Mouse (Mus musculus) hindbrain, embryonic 10.5 days (tissue): ENCODE data around the gene Efna2. TPM values are rescaled to one million over a fixed set of nuclear protein-coding genes. Genes with fewer than 3 reads are reported as not detected.

ENCODE experiments used
- DNase-seq: peaks from one replicate; pipeline ENCODE4 v3.0.0-alpha.2; 2017; ENCODE audit warnings: low spot score
- H3K27ac ChIP-seq: fragments of 300-500 bp; sonication (generic); 2 replicates; pipeline ENCODE4 v1.5.1; 2016; ENCODE audit warnings: mild to moderate bottlenecking, moderate library complexity
- H3K27me3 ChIP-seq: fragments of 300-500 bp; sonication (generic); 2 replicates; pipeline ENCODE4 v1.6.1; 2016; ENCODE audit warnings: mild to moderate bottlenecking; ENCODE audit not compliant: poor library complexity, insufficient read depth, severe bottlenecking
- H3K36me3 ChIP-seq: fragments of 300-500 bp; sonication (generic); 2 replicates; pipeline ENCODE4 v1.6.1; 2016; ENCODE audit warnings: mild to moderate bottlenecking, moderate library complexity
- H3K4me1 ChIP-seq: fragments of 300-500 bp; sonication (generic); replicated peaks from 2 replicates; pipeline ENCODE4 v1.6.1; 2016; ENCODE audit warnings: mild to moderate bottlenecking
- H3K4me3 ChIP-seq: fragments of 300-500 bp; sonication (generic); 2 replicates; pipeline ENCODE4 v1.5.1; 2016; ENCODE audit warnings: mild to moderate bottlenecking, moderate library complexity
- H3K9me3 ChIP-seq: fragments of 300-500 bp; sonication (generic); 2 replicates; pipeline ENCODE4 v1.6.1; 2016; ENCODE audit warnings: mild to moderate bottlenecking, moderate library complexity
- WGBS: fragments of 180-500 bp; shearing (Covaris S2); methylation state at CpG from one replicate; pipeline ENCODE4 v1.1.7; 2016; 5-methylcytosine and 5-hydroxymethylcytosine counted together
- polyA plus RNA-seq: library from polyadenylated mRNA; unstranded; fragments of >200 nt; fragmentation: Nextera tagmentation; extraction: Ambion mirVana; gene quantifications from 2 replicates; pipeline ENCODE4 v1.2.1, GENCODE M21; 2016

Efna2 gene
- polyA plus RNA-seq, 1 experiment from 2014 or later: 41.3 TPM

DNA sequence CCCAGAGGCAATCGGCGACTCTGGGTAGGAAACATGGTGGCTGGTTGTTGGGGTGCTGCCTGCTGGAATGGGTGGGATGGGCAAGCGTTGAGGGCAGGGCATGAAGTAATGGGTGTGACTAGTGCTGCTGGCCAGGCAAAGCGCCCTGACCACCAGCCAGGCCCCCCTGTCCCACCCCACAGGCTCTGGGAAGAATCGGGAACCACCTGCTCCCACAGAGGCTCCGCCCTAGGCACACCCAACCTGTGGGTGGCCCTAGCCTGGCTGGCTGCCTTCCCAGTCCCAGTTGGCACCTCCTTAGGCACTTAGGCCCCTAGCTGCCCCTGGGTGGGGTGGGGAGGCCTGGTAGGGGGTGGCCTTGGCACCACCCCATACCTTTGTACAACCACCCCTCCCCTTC, 33.4 kb upstream of the Efna2 start:
- Histone ChIP-seq H3K4me3 (peak overlapping the region; percentile 99; the same call in 1 of the 2 replicates), H3K4me1 (peaks cover 75% of the 10 kb centered on the region), H3K9me3 (no peaks in the 10 kb centered on the region), H3K27ac (peak overlapping the region; percentile 100), H3K36me3 (peaks cover 53% of the 10 kb centered on the region), H3K27me3 (no peaks in the 10 kb centered on the region)
- WGBS: 87% methylated on average over 6 of the region's 6 CpGs
- no peak for DNase-seq

DNA sequence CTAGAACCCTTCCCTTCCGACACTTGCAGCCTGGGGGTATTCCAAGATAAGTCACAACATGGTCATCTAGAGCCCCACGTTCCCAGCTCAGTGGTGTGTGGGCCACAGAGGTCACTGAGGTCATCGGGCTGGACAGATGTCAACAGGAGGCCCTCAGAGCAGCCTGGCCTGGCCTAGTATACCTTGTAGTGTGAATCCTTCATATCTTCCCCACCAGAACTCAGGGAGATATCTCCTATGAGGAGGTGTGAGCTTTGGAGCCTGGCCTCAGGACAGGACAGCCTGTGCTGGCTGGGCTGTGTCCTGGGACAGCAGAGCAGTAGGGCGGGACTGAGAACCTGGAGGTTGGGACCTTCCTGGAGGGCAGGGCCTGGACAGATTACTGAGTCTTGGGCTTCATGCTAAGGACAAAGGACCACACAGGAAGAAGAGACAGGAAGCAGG, 32.7 kb upstream of the Efna2 start:
- H3K9me3 ChIP-seq: no peaks in the 10 kb centered on the region
- H3K4me3 ChIP-seq: peak overlapping the region; percentile 99
- H3K36me3 ChIP-seq: peaks cover 60% of the 10 kb centered on the region
- H3K27me3 ChIP-seq: no peaks in the 10 kb centered on the region
- DNase-seq: no peak
- peak overlapping the region; percentile 100 for H3K27ac ChIP-seq
- 69% methylated on average over 4 of the region's 4 CpGs for WGBS
- peaks cover 74% of the 10 kb centered on the region for H3K4me1 ChIP-seq

DNA sequence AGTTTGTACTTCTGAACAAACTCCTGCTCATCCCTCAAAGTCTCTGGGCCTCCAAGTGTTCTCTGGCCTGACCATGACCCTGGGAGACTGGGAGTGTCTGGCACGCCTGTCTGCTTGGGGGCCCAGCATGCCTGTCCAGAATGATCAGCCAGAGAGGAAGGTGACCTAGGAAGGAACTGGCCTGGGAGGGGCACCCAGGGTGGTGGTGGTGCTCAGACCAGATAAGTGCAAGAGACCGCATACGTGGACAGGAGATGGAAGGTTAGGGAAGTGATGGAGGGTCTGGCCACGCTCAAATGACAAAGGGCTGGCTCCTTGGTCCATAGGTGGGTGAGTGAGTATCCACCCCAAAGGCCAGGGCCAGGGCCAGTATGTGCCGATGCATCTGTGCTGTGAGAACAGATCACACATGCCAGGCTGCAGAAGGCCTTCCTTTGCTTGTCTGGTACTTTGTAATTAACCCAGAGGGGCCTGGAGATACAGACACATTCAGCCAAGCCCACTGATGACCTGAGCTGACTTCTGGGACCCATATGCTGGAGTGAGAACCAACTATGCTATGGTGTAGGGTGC, 32.0 kb upstream of the Efna2 start:
- 75% methylated on average over 5 of the region's 5 CpGs for WGBS
- H3K36me3 ChIP-seq: peaks cover 67% of the 10 kb centered on the region
- H3K4me1 ChIP-seq: peaks cover 76% of the 10 kb centered on the region
- H3K27ac ChIP-seq: peak overlapping the region; percentile 100
- H3K9me3 ChIP-seq: no peaks in the 10 kb centered on the region
- peak overlapping the region; percentile 99 for H3K4me3 ChIP-seq
- no peak for DNase-seq
- H3K27me3 ChIP-seq: no peaks in the 10 kb centered on the region

DNA sequence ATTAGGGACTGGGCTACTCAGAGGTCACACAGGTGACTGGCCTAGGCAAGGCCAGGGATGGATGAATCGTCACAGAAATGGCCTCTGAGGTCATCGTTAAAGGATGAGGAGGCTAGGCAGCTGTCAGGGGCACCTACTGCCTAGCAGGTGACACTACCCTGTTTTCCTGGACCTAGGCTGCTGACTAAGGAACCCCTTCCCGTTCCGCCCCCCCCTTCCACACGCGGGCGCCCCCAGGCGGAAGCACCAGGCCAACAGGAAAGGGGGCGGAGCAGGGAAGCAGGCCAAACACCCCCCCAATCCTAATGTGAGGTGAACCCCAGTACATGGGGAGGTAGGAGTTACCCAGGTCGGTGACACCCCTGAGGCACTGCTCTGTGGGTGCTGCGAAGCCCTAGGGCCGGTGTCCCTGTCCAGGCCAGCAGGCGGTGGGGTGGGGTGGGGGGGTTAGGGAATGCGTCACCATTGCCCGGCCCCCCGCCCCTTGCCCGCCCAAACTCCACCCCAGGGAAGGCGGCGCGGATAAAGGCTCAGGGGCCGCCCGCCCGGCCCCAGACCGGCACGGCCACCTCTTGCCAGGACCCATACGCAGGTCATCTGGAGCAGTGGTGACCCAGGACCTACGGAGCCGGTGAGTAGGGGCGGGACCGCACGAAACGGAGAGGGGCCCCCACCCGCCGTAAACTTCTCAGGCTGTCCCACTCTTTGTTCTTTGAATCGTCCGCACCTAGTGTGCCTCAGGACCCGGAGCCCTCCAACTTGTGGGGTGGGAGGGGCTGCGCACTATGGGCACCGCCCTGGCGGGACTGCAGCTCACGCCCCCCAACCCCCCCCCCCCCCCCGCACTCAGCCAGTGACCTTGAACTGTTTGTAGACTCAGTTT, 31.3 kb upstream of the Efna2 start, which contains the start of gene Midn:
Midn (plus strand) TSS at position 554 of the 883 bp plus-strand sequence.
- 1% methylated on average over 42 of the region's 42 CpGs for WGBS
- H3K36me3 ChIP-seq: peaks cover 74% of the 10 kb centered on the region
- peak; percentile 83 for DNase-seq
- H3K4me1 ChIP-seq: peaks cover 77% of the 10 kb centered on the region
- no peaks in the 10 kb centered on the region for H3K27me3 ChIP-seq
- peak within 1 kb of the TSS; percentile 100 for H3K27ac ChIP-seq
- H3K9me3 ChIP-seq: no peaks in the 10 kb centered on the region
- peak within 1 kb of the TSS; percentile 99 for H3K4me3 ChIP-seq

DNA sequence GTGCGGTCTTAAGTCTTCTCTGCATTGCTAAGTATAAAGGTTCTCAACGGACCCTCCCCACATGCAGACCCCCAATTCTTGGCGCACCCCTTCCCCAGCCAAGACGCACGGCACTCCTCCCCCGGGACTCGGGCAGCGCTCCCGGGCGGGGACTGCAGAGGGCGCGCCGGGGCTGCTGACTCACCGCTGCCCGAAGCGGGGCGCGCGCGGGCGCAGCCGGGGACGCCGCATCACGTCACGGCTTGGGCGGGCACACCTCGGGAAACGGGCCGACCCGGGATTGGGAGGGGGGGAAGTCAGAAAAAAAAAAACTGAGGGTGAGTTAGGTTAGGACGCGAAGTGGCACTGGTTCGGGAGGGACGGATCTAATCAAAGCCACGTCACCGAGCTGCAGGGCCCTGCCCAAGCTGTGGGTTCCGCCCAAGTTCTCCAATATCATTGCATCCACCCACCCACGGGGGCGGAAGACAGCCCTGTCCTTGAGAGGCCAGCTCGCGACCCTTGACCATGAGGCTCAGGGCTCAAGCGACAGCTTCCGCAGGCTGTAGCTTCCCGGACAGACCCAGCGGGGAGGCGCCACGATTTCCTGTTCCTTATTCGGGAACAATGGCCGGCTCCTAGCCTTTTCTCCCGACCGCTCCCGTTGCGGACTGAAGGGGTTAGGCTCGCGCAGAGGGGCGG, 30.5 kb upstream of the Efna2 start:
- Histone ChIP-seq H3K4me3 (peak overlapping the region; percentile 99), H3K36me3 (peaks cover 76% of the 10 kb centered on the region), H3K27me3 (no peaks in the 10 kb centered on the region), H3K27ac (peak overlapping the region; percentile 100), H3K9me3 (no peaks in the 10 kb centered on the region), H3K4me1 (peaks cover 77% of the 10 kb centered on the region)
- under 1% methylated on average over 57 of the region's 57 CpGs for WGBS
- peak; percentile 92 for DNase-seq

DNA sequence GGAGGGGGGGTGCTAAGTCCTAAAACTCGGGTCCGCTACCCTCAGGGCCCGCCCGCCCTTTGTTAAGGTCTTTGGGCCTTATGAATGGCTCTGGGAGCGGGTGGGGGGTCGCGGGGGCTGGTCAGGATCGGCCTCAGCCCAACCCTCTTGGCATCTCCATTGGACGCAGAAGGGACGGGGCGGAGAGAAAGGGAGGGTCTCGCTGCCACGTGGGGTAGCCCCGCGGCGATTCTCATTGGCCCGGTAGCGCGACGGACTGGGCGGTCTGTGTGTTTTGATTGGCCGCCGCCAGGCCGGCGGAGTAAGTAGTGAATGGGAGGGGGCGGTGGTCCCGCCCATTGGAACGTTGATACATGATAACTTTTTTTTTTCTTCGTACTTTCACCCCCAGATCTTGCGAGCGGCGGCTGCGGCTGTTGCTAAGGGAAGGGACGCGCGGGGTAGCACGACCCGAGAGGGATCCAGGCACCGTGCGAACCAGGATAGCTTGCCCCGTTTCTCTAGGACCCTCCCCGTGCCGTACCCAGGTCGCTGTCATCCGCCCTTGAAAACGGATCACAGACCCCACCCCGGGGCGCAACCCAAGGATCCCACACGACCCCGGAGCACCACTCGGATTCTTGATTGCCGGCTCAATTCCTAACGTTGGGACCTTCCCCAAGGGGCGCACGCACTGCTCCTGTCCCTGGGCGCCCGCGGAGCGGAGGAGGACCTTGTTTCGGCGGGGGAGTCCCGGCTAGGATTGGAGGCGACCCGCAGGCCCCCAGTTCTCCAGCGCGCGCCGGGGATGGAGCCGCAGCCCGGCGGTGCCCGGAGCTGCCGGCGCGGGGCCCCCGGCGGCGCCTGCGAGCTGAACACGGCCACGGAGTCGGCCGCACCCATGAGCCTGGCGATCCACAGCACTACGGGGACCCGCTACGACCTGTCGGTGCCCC, 29.7 kb upstream of the Efna2 start:
- peak overlapping the region; percentile 100 for H3K27ac ChIP-seq
- WGBS: under 1% methylated on average over 87 of the region's 88 CpGs
- peak overlapping the region; percentile 99 for H3K4me3 ChIP-seq
- peaks cover 77% of the 10 kb centered on the region for H3K4me1 ChIP-seq
- peak; percentile 99 for DNase-seq
- H3K27me3 ChIP-seq: no peaks in the 10 kb centered on the region
- H3K9me3 ChIP-seq: no peaks in the 10 kb centered on the region
- peaks cover 76% of the 10 kb centered on the region for H3K36me3 ChIP-seq

DNA sequence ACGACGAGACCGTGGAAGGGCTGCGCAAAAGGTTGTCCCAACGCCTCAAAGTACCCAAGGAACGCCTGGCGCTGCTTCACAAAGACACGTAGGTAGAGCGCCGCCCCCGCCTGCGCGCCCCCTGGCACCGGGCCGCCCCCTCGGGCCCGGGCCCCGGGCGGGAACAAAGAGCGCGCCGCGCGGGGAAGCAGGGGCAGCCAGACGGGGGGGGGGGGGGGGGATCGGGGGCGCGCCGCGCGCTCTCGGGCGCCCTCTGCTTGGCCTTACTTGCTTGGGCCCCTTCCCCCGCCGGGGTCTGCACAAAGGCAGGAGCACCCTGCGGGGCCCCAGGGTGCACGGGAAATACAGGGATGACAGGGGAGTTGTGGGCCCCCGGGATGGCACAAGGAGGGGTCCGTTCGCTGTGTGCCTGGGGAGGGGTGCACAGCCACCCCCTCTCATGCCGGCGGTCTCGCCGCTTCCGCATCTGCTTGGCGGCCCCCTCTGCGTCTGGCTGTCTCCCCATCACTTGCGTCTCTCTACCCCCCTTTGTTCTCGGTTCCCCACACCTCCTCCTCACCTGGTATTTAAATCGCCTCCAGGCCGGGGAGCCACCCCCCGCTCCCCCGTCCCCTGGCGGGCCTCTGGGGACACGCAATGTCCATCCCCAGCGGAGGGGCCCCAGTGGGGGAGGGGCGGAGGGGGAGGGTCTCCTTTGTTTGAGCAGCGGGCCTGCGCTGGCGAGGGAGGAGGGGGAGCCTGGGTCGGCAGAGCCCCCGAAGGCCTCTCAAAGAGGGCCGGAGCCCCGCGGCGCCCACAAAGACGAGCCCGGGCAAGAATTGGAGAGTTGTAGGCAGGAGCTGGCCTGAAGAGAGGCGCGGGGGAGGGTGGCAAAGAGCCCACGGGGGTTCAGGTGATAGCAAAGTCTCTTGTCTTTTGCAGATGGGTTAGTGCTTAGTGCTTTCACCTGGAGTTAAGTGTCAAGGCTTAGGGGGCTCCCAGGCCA, 28.8 kb upstream of the Efna2 start:
- H3K4me1 ChIP-seq: peaks cover 78% of the 10 kb centered on the region
- WGBS: under 1% methylated on average over 68 of the region's 71 CpGs
- H3K27ac ChIP-seq: peak overlapping the region; percentile 100
- peak; percentile 90 for DNase-seq
- H3K27me3 ChIP-seq: no peaks in the 10 kb centered on the region
- peak overlapping the region; percentile 99 for H3K4me3 ChIP-seq
- peaks cover 76% of the 10 kb centered on the region for H3K36me3 ChIP-seq
- no peaks in the 10 kb centered on the region for H3K9me3 ChIP-seq

DNA sequence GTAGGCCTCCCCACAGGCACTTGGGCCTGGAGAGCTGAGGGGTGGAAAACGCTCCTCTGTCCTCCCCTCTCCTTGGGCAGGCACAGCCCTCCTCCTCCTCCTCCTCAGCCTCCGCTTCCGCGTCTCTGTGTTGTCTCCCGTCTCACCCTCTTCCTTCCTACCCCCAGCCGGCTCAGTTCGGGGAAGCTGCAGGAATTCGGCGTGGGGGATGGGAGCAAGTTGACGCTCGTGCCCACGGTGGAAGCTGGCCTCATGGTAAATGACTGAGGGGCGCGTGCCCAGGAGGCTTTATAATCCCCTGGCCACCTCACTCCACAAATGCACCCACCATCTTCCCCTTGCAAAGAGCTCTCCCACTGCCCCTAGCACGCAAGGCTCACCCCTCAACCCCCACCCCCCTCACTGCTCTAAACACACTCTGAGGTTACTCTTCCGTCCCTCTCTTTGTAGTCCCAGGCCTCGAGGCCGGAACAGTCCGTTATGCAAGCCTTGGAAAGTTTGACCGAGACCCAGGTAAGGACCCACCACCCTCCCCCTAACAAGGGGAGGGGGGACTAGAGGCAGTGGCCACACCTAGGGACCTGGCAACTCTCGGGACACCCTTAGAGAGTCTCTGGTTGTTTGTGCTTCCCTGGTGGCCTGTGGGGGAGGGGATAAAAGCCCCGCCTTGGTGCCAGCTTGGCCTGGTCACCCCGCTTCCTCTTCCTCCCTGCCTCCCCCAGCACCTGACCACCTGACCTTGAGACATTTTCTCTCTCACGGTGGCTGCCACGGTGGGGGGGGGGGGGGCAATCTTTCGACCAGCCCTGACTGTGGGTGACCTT, 27.9 kb upstream of the Efna2 start:
- no peaks in the 10 kb centered on the region for H3K27me3 ChIP-seq
- peak; percentile 58 for DNase-seq
- WGBS: under 1% methylated on average over 26 of the region's 26 CpGs
- H3K4me3 ChIP-seq: peak overlapping the region; percentile 99
- H3K27ac ChIP-seq: peak overlapping the region; percentile 100
- peaks cover 78% of the 10 kb centered on the region for H3K4me1 ChIP-seq
- no peaks in the 10 kb centered on the region for H3K9me3 ChIP-seq
- peaks cover 76% of the 10 kb centered on the region for H3K36me3 ChIP-seq

DNA sequence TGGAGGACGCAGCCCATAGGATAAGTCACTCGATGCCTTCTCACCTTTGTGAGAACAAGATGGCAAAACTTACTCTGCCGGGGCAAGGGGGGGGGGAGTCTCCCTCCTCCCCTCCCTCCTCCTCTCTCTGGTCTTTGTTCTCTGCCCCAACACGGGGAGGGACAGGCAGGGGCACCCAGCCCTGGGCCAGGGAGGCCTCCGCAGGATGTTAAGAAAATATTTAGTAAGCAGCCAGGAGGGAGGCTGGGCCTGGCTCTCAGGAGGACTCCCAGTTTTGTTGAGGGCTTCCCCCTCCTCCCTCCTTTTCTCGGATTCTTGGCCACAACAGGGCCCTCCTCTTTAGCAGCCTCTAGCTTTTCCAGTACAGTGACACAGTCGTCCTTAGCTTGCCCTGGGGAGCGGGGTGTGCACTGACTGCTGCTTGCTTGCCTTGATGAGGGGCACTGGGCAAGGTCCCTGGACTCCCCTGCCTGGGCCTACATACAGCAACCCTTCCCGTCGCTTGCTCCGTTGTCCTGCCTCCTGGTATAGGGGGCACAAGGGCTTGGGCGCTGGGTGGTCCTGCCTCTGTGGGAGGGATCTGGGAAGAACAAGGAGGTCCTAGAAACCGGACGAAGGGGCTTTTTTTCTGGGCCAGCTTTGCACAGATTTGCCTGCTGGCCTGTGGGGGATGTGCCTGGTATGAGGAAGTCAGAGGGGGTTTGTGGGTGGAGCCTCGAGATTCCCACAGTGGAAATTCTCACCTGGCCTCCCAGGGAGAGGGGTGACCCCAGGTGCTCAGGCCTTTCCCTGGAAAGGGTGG, 27.0 kb upstream of the Efna2 start:
- Histone ChIP-seq H3K36me3 (peaks cover 77% of the 10 kb centered on the region), H3K27me3 (no peaks in the 10 kb centered on the region), H3K4me1 (peaks cover 78% of the 10 kb centered on the region), H3K9me3 (no peaks in the 10 kb centered on the region), H3K27ac (peak overlapping the region; percentile 100), H3K4me3 (peak overlapping the region; percentile 99)
- peak; percentile 53 for DNase-seq
- WGBS: 9% methylated on average over 15 of the region's 15 CpGs

DNA sequence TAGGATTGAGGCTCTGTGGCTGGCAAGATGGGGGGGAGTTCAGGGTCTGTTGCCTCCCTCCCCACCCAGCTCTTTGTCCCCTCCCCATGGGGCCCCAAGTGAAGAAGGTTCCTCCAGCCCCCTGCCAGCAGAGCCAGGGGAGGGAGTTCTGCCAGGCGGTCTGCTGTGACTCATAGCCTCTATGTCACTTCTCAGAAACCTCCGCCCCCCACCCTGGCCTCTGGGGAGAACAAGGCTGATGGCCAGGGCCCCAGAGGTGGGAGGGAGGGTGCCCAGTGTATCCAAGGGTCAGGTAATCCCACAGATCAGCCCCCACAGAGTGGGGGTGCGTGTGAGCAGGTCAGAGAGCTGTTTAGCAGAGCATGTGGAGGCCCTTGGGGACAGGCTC, 26.4 kb upstream of the Efna2 start:
- DNase-seq: no peak
- Histone ChIP-seq H3K36me3 (peaks cover 83% of the 10 kb centered on the region), H3K4me1 (peaks cover 77% of the 10 kb centered on the region), H3K9me3 (no peaks in the 10 kb centered on the region), H3K27ac (peak overlapping the region; percentile 100), H3K27me3 (no peaks in the 10 kb centered on the region), H3K4me3 (peak overlapping the region; percentile 99)
- 56% methylated on average over 3 of the region's 3 CpGs for WGBS
